Mouse (Mus musculus) ES-E14 (cell line): ENCODE results near the gene Pgm2.

Experiments used
- CHD2 ChIP-seq: IDR thresholded peaks from 2 replicates; pipeline ENCODE4 v1.6.1; 2014; ENCODE audit warnings: mild to moderate bottlenecking, low read depth, low read length, inconsistent platforms
- ZNF384 ChIP-seq: IDR thresholded peaks from 2 replicates; pipeline ENCODE4 v1.6.1; 2012; ENCODE audit warnings: low read depth, low read length, inconsistent platforms

- TF ChIP-seq CHD2 (no peak), ZNF384 (peak; percentile 71; the same call in 1 of the 2 replicates)
Observed at GRCm38 (mm10) chr5:64075506-64075905, 17.2 kb upstream of the Pgm2 start.
